Mouse (Mus musculus): ENCODE data around the gene Urah. TPM values are rescaled to one million over a fixed set of nuclear protein-coding genes. Genes with fewer than 3 reads are reported as not detected.

Urah gene
- polyA plus RNA-seq, 1 experiment from 2014 or later, result 3.6 TPM

DNA sequence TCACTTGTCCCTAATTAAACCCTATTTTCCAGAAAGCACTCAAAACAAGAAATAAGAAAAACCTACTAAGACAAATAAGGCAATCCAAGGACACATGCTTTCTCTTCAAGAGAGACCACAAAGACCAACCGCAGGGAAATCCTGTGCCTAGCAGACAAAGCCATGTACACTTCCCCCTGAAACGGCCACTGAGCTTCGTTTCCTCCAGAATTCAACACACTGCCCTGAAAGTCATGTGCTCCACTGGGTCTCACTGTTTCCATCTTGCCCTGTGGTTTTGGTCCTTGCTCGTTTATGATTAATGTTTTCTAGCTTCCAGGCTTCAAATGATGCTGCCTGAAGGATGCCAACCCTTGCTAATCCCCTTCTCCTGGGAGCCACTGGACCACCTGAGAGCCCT is 39.4 kb downstream of the Urah start:
- DNase-seq (ENCODE audit: low spot score), result no peak

DNA sequence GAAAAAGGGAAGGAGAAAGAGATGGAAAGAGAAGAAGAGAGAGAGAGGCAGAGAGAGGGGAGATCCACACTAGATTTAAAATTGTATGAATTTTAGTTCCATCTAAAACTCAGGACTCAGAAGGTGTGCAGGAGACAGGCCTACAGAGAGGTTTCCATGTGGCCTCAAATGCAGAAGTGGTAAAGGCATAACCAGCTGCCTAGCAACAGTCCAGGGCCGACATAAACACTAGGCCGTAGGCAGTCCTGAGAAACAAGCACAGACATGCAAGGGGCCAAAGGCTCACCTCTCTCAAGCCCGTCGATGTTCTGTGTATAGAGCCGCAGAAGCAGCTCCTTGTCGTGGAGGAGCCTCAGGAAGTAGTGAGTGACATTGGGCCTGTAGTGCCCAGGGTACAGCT is 42.5 kb downstream of the Urah start:
- no peak for DNase-seq (ENCODE audit: low spot score)

DNA sequence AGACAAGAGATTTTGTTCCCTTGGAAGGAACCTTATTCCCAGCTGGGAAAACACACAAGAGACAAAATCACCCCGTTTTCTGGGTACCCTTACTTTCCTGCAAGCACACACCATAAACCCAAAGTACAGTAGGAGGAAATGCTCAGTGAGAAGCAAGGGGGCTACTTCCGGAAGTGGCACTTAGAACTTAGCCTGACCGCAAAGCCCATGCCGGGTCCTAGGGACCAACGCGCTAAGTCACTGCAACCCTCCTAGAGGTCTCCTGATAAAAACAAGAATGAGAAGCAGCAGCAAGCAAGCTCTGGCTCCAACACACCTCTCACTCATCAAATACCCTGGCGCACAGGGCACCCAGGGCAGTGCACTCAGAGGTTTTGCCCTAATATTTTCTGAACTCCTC is 44.5 kb downstream of the Urah start:
- DNase-seq (ENCODE audit: low spot score), result peak; percentile 68

DNA sequence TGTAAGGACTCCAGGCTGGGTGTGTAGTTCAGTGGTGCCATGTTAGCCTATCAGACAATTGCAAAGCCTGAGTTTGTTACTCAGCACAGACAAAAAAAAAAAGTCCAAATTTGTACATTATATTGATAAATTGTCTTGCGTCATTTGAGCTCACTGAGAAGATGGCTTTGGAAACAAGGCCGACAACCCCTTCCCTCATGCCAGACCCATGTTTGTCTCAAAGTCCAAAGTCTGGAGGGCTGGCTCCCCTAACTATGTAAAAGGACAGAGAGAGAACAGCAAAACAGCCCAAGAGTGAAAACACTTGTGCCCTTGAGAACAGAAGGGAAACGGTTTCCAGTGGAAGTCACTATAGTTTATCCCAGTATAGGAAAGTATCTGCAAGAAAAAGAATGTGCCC is 45.6 kb downstream of the Urah start:
- no peak for DNase-seq (ENCODE audit: low spot score)

DNA sequence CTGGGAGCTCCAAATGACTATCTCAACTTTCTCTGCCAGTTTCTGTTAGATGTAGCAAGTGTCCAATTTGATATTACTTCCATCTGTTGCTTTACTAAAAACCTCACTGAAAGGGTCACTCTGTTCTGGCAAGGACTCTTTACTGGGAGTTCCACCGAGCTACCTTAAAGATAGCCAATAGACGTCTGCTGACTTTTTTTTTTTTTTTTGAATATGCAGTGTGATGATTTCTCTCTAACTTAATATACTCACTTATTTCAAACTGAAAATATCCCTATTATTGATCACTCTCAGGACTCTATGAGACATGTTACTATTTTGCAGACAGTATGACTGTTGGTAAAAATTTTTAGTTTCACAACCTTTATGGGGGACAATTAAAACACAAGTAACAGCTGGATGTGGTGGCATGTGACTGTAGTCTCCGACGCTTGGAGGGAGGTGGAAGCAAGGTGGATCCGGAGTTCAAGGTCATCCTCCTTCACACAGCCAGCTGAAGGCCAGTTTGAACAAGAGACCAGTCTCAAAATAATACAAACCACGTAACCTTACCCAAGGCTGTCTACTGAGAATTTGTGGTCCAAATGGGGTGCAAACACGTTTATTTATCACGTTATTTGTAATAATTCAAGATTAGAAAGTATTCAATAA is 46.2 kb downstream of the Urah start:
- DNase-seq (ENCODE audit: low spot score), result no peak

DNA sequence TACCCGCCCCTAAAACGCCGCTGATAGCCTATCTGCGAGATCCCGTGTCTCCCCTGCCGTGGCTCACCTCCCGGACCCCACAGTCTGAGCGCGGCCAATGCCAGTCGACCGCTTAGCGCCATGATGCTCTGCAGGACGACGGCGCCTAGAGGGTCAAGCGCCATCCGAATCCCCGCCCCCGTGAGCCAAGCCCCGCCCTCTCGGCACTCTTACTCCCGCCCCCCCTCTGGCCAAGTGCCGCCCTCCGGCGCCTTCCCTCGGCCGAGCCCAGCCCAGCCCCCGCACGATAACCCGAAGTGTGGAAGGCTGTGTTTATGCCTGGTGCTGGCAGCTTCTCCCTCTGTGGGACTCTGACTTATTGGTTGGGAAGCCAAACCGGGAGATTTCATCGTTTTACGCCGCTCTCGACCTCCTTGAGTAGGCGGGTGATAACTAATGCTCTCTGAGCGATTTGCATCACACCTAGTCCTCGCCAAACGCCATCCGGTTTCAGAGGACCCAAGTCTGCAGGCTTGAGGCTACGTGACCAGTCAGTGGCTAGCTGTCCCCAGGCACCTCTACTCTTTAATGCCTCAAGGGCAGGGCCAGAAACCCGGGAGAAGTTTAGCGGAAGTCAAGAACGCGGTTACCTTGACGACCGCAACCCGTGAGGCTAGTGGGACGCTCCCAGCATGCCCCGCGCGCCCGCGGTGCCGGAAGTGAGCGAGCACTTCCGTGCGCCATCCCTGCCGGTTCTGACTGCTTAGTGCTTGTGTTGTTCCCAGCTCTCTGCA is 47.1 kb downstream of the Urah start, which contains the start of the genes Psmd13 and Sirt3:
Gene Psmd13, plus strand, starts transcription at position 273 of the 773 bp plus-strand sequence.
Gene Sirt3, minus strand, starts transcription at position 614 of the 773 bp plus-strand sequence.
- DNase-seq (ENCODE audit: low spot score), result peak; percentile 94

DNA sequence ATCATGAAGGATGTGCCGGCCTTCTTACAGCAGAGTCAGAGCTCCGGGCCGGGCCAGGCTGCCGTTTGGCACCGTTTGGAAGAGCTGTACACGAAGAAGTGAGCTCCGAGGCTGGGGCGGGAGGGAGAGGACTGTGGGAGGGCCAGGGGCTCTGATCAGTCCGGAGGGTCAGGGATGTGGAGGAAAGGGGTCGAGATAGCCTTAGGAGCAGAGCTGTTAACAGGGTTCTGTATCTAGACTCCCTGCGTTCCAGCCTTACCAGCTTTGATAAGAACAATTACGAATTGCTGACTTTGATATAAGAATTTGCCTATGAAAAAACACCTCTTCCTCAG is 47.6 kb downstream of the Urah start:
- no peak for DNase-seq (ENCODE audit: low spot score)

Other genes with a start within 250 kb of the Urah start
- not detected in 2 replicates for gene Olfr46, start 233.7 kb upstream of the Urah start, polyA plus RNA-seq (2015; fragmentation: Nextera tagmentation; extraction: Ambion mirVana)
- not detected in 2 replicates for gene Olfr61, start 206.0 kb upstream of the Urah start, polyA plus RNA-seq (2015; fragmentation: Nextera tagmentation; extraction: Ambion mirVana)
- gene Olfr53, start 188.6 kb upstream of the Urah start, polyA plus RNA-seq (2015; fragmentation: Nextera tagmentation; extraction: Ambion mirVana), result not detected in 2 replicates
- not detected in 2 replicates for gene Olfr539, start 175.1 kb upstream of the Urah start, polyA plus RNA-seq (2015; fragmentation: Nextera tagmentation; extraction: Ambion mirVana)
- not detected in 2 replicates for gene Olfr45, start 153.1 kb upstream of the Urah start, polyA plus RNA-seq (2015; fragmentation: Nextera tagmentation; extraction: Ambion mirVana)
- gene Olfr541, start 137.8 kb upstream of the Urah start, polyA plus RNA-seq (2015; fragmentation: Nextera tagmentation; extraction: Ambion mirVana), result not detected in 2 replicates
- gene Cyp2e1, start 71.3 kb upstream of the Urah start, polyA plus RNA-seq (2015; fragmentation: Nextera tagmentation; extraction: Ambion mirVana), result 0.13 and 0.18 TPM in 2 replicates
- gene Syce1, start 47.2 kb upstream of the Urah start, polyA plus RNA-seq (2015; fragmentation: Nextera tagmentation; extraction: Ambion mirVana), result 0.61 and 0.84 TPM in 2 replicates
- gene Zfp941, start 12.8 kb upstream of the Urah start, polyA plus RNA-seq (2015; fragmentation: Nextera tagmentation; extraction: Ambion mirVana), result 0.49 and 0.57 TPM in 2 replicates
- 2.0 and 2.2 TPM in 2 replicates for gene Scgb1c1, start 10.5 kb downstream of the Urah start, polyA plus RNA-seq (2015; fragmentation: Nextera tagmentation; extraction: Ambion mirVana)
- not detected in 2 replicates for gene Odf3, start 12.8 kb downstream of the Urah start, polyA plus RNA-seq (2015; fragmentation: Nextera tagmentation; extraction: Ambion mirVana)
- not detected in 2 replicates for gene Gm45785, start 21.3 kb downstream of the Urah start, polyA plus RNA-seq (2015; fragmentation: Nextera tagmentation; extraction: Ambion mirVana)
- 70.6 and 78.5 TPM in 2 replicates for gene Ric8a, start 21.9 kb downstream of the Urah start, polyA plus RNA-seq (2015; fragmentation: Nextera tagmentation; extraction: Ambion mirVana)
- 42.8 and 52.4 TPM in 2 replicates for gene Bet1l, start 22.6 kb downstream of the Urah start, polyA plus RNA-seq (2015; fragmentation: Nextera tagmentation; extraction: Ambion mirVana)
- gene Psmd13, start 47.0 kb downstream of the Urah start, polyA plus RNA-seq (2015; fragmentation: Nextera tagmentation; extraction: Ambion mirVana), result 274 and 296 TPM in 2 replicates
- 17.5 and 19.4 TPM in 2 replicates for gene Sirt3, start 47.3 kb downstream of the Urah start, polyA plus RNA-seq (2015; fragmentation: Nextera tagmentation; extraction: Ambion mirVana)
- 1.9 and 3.2 TPM in 2 replicates for gene Cox8b, start 65.4 kb downstream of the Urah start, polyA plus RNA-seq (2015; fragmentation: Nextera tagmentation; extraction: Ambion mirVana)
- gene Nlrp6, start 85.9 kb downstream of the Urah start, polyA plus RNA-seq (2015; fragmentation: Nextera tagmentation; extraction: Ambion mirVana), result 0.74 and 0.81 TPM in 2 replicates
- 15.5 and 18.6 TPM in 2 replicates for gene Pgghg, start 106.4 kb downstream of the Urah start, polyA plus RNA-seq (2015; fragmentation: Nextera tagmentation; extraction: Ambion mirVana)
- 0.39 and 0.63 TPM in 2 replicates for gene Ifitm5, start 115.3 kb downstream of the Urah start, polyA plus RNA-seq (2015; fragmentation: Nextera tagmentation; extraction: Ambion mirVana)
- not detected in 2 replicates for gene Gm45717, start 120.9 kb downstream of the Urah start, polyA plus RNA-seq (2015; fragmentation: Nextera tagmentation; extraction: Ambion mirVana)
- 443 and 459 TPM in 2 replicates for gene Ifitm2, start 121.0 kb downstream of the Urah start, polyA plus RNA-seq (2015; fragmentation: Nextera tagmentation; extraction: Ambion mirVana)
- gene Ifitm1, start 132.2 kb downstream of the Urah start, polyA plus RNA-seq (2015; fragmentation: Nextera tagmentation; extraction: Ambion mirVana), result 109 and 131 TPM in 2 replicates
- 987 and 1,033 TPM in 2 replicates for gene Ifitm3, start 175.8 kb downstream of the Urah start, polyA plus RNA-seq (2015; fragmentation: Nextera tagmentation; extraction: Ambion mirVana)
- gene Ifitm6, start 182.9 kb downstream of the Urah start, polyA plus RNA-seq (2015; fragmentation: Nextera tagmentation; extraction: Ambion mirVana), result 0.73 and 0.95 TPM in 2 replicates
- gene Gm17387, start 194.1 kb downstream of the Urah start, polyA plus RNA-seq (2015; fragmentation: Nextera tagmentation; extraction: Ambion mirVana), result not detected in 2 replicates
- gene B4galnt4, start 226.1 kb downstream of the Urah start, polyA plus RNA-seq (2015; fragmentation: Nextera tagmentation; extraction: Ambion mirVana), result 2.0 and 2.5 TPM in 2 replicates
- gene Pkp3, start 243.2 kb downstream of the Urah start, polyA plus RNA-seq (2015; fragmentation: Nextera tagmentation; extraction: Ambion mirVana), result 45.1 and 47.8 TPM in 2 replicates